Mouse (Mus musculus): ENCODE measurements at regions not wholly inside any gene's neighbourhood (a gene's known extent, or its start where the extent isn't known, plus 50 kb on each side); places are given as distances from the start of the nearest gene placed in this dataset.

DNA sequence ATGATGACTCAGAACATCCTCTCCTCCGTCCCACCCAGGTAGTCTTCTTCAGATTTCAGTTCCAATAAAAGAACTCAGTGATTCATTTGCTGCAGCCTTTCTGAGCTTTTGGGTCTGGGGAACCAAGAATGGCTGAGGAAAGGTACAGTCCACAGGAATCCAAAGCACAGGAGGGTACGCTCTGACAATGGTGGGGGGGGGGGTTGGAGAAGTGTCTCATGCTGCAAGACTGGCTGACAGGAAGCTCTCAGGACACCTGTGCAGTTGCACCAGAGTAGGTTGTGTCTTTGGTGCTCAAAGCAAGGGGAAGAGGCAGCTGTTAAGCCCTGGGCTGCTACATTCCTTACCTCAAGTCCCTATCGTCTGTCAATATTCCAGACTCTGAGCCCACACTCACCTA is 192.7 kb upstream of the Bcl6 start:
- POLR2A ChIA-PET, result no interaction called here
- ATAC-seq (no peak), DNase-seq (ENCODE audit: low read depth, low spot score) (no peak)
- TF ChIP-seq CTCF (IDR thresholded peaks at IDR 0.05), result no peak
- H3K27me3 ChIP-seq, result no peaks in the 10 kb centered on the region
- CTCF ChIA-PET, result interaction anchor here (1.1 kb wide), 1 partner anchor 14 kb away, joined by 3 read pairs; no protein-coding TSS in a partner anchor
- in situ Hi-C loops (cut with MboI; ENCODE audit: low pct_unique_long_range_greater_than_20kb), result no loop called here

DNA sequence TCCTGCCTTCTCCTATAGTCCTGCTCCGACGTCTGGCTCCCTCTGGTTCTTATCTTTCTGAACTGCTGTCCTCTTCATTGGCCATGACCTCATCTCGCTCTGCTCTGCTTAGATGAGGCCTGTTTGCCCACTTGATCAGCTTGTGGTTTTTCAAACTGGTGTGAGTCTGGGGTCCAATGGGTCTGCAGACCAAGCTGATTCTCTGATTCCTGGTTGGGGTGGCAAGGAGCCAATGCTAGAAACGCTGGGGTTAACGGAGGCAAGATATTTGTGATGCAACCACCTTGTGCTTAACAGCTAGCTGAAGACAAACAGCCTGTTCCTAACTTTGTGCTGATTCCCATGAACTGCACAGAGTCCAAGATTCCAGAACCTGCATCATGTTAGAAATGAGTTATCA is 192.0 kb upstream of the Bcl6 start:
- no peak for TF ChIP-seq CTCF (IDR thresholded peaks at IDR 0.05)
- DNase-seq (ENCODE audit: low read depth, low spot score), result no peak
- CTCF ChIA-PET, result interaction anchor here (0.9 to 1.3 kb wide), 3 partner anchors 15 to 46 kb away, joined by 3 read pairs; no protein-coding TSS in a partner anchor
- H3K27me3 ChIP-seq, result no peaks in the 10 kb centered on the region
- ATAC-seq, result no peak
- POLR2A ChIA-PET, result no interaction called here
- in situ Hi-C loops (cut with MboI; ENCODE audit: low pct_unique_long_range_greater_than_20kb), result no loop called here

DNA sequence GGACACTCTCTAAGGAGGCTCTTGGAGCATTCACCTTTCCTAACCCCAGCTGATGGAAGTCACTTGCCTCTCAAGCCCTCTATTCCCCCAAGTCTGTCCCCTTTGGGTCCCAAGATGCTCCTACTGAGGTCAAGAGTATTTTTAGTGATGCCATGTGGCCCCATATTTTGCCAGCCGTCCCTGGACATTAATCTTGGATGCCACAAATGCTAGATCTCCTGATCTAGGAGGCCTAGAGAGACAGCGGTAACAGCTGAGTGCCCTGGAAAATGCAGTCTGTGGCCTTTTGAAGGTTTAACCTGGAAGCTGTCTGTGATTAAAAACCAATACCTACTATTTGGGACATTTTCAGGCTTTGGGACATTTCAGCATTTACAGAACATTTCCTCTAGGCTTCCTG is 188.9 kb upstream of the Bcl6 start:
- in situ Hi-C loops (cut with MboI; ENCODE audit: low pct_unique_long_range_greater_than_20kb), result no loop called here
- ChIA-PET CTCF (no interaction called here), POLR2A (no interaction called here)
- ATAC-seq, result no peak
- no peak for TF ChIP-seq CTCF (IDR thresholded peaks at IDR 0.05)
- no peaks in the 10 kb centered on the region for H3K27me3 ChIP-seq
- DNase-seq (ENCODE audit: low read depth, low spot score), result no peak

DNA sequence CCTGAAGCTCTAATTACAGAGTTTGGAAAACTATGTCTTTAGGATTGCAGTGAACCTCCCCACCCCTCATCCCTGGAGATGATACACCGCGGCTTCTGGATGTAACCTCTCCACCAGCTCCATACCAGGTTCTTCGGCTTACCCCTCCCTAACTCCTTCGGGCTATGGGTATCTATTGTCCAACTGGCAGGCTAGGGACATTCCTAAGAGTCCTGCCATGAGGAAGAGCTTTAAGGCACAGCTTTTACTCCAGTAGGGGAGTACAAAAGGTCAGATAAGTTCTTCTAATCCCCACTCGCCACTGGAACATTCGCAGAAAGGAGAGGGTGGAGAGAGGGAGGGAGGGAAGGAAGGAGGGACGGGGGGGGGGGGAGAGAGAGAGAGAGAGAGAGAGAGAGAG is 188.5 kb upstream of the Bcl6 start:
- CTCF ChIA-PET, result interaction anchor here (0.7 kb wide), 1 partner anchor 88 kb away, joined by 3 read pairs; no protein-coding TSS in a partner anchor
- no peak for TF ChIP-seq CTCF (IDR thresholded peaks at IDR 0.05)
- in situ Hi-C loops (cut with MboI; ENCODE audit: low pct_unique_long_range_greater_than_20kb), result no loop called here
- POLR2A ChIA-PET, result no interaction called here
- DNase-seq (ENCODE audit: low read depth, low spot score) (no peak), ATAC-seq (no peak)
- H3K27me3 ChIP-seq, result no peaks in the 10 kb centered on the region

DNA sequence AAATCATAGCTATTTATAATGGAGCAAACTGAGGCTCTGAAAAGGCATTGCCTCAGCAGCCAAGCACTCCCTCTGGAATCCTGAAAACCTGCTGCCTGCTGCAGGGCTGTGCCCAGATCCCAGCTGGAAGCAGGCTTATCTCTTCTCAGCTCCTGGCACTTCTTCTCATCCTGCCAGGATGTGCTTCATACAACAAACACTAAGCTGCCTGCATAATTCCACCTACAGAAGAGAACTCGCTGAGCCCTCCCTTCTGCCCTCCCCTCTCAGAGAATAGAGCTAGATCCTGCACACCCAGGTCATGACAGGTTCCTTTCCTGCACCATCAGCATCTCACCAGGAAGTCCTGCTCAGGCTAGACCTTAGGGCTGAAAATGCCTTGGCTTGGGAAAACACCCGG is 187.4 kb upstream of the Bcl6 start:
- CTCF ChIA-PET, result no interaction called here
- no peak for ATAC-seq
- DNase-seq (ENCODE audit: low read depth, low spot score), result no peak
- H3K27me3 ChIP-seq, result no peaks in the 10 kb centered on the region
- no peak for TF ChIP-seq CTCF (IDR thresholded peaks at IDR 0.05)
- POLR2A ChIA-PET, result interaction anchor here (0.7 kb wide), 1 partner anchor 303 kb away, joined by 3 read pairs; no protein-coding TSS in a partner anchor
- in situ Hi-C loops (cut with MboI; ENCODE audit: low pct_unique_long_range_greater_than_20kb), result no loop called here

- ChIA-PET CTCF (no interaction called here), POLR2A (interaction anchor here (0.6 kb wide), 2 partner anchors 19 to 38 kb away, joined by 3 read pairs; no protein-coding TSS in a partner anchor)
- ATAC-seq (no peak), DNase-seq (ENCODE audit: low read depth, low spot score) (no peak)
- no peaks in the 10 kb centered on the region for H3K27me3 ChIP-seq
- no peak for TF ChIP-seq CTCF (IDR thresholded peaks at IDR 0.05)
- in situ Hi-C loops (cut with MboI; ENCODE audit: low pct_unique_long_range_greater_than_20kb), result no loop called here
Measured at GRCm38 (mm10) chr16:24175235-24175760, 186.6 kb upstream of the Bcl6 start.

DNA sequence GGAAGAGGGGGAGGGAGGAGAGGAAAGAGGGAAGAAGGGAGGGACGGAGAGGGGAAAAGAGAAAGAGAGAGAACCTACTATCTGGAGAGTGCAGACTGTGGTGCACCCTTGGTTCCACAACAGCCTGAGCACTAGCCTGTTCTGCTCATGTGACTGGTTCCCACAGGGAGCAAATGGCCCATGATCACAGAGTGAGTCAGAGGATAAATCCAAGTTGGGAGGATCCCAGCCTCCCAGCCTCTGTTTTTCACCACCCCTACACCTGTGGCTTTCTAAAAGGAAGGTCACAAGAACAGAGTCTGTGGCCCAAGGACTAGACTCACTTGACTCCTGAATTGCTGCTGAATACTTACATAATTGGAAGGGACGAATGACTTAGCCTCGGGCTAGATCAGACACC is 185.9 kb upstream of the Bcl6 start:
- H3K27me3 ChIP-seq, result no peaks in the 10 kb centered on the region
- POLR2A ChIA-PET, result no interaction called here
- CTCF ChIA-PET, result no interaction called here
- in situ Hi-C loops (cut with MboI; ENCODE audit: low pct_unique_long_range_greater_than_20kb), result no loop called here
- TF ChIP-seq CTCF (IDR thresholded peaks at IDR 0.05), result no peak
- DNase-seq (ENCODE audit: low read depth, low spot score) (peak; percentile 59), ATAC-seq (peak; percentile 57)

DNA sequence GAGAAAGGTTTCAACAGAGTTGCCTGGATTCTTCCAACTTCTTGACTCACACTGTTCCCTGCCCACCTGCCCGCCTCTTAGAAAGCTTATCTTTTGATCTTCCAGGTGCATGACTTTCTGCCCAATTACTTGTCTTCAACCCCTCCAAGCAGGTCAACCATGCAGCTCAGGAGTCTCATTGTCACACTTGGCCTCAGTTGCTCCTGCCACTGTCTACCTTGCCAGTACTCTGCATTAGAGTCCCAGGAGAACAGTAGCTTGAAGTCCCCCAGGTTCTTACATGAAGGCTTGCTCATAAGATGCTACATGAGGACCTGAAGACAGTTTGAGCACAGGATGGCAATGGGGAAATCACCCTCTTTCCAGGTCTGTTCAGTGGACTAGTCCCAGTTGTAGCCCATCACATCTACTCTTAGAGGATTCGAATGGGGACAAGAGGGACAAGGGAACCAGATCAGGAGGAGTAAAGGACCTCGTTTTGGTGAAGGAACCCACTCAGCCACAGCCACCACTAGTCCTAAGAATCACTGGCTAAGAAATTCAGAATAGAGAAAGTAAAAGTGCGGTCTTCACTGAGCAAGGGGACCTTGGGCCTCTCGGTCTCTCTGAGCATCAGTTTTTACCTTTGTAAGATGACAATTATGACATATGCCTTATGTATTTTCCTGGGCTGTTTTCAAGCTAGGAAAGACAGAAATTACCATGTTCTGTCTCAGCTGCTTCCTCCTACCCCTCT is 185.3 kb upstream of the Bcl6 start:
- CTCF ChIA-PET, result interaction anchor here (1.3 kb wide), 1 partner anchor 9 kb away, joined by 4 read pairs; no protein-coding TSS in a partner anchor

GRCm38 (mm10) chr16:24172653-24173052 is 184.0 kb upstream of the Bcl6 start:
- ChIA-PET CTCF (no interaction called here), POLR2A (interaction anchor here (0.5 kb wide), 1 partner anchor 12 kb away, joined by 3 read pairs; no protein-coding TSS in a partner anchor)
- TF ChIP-seq CTCF (IDR thresholded peaks at IDR 0.05), result no peak
- DNase-seq (ENCODE audit: low read depth, low spot score) (no peak), ATAC-seq (no peak)
- H3K27me3 ChIP-seq, result no peaks in the 10 kb centered on the region
- in situ Hi-C loops (cut with MboI; ENCODE audit: low pct_unique_long_range_greater_than_20kb), result no loop called here

More for the DNA sequence above, 185.3 kb upstream of the Bcl6 start:
- no peaks in the 10 kb centered on the region for H3K27me3 ChIP-seq
- TF ChIP-seq CTCF (IDR thresholded peaks at IDR 0.05), result no peak
- POLR2A ChIA-PET, result no interaction called here
- DNase-seq (ENCODE audit: low read depth, low spot score) (no peak), ATAC-seq (no peak)
- in situ Hi-C loops (cut with MboI; ENCODE audit: low pct_unique_long_range_greater_than_20kb), result no loop called here

DNA sequence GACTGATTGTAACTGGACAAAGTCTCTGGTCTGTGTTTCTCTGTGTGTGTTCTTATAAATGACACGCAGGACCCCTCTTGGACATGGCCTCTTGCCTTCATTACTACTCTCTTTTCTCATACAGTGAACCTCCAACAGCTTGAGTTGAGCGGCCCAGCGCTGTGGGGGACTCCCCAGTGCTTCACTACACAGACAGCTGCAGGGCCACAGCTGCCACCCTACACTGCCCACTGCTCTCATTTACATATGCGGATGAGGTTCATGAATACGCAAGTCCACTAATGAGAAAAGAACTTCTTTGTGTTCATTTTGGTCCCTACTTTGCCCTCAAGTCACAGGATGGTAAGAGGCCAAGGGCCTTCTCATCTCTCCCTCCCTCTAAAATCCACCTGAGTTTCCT is 183.4 kb upstream of the Bcl6 start:
- no peak for TF ChIP-seq CTCF (IDR thresholded peaks at IDR 0.05)

GRCm38 (mm10) chr16:24171161-24171560 is 182.5 kb upstream of the Bcl6 start:
- H3K27me3 ChIP-seq, result no peaks in the 10 kb centered on the region
- POLR2A ChIA-PET, result no interaction called here
- ATAC-seq, result no peak
- no peak for TF ChIP-seq CTCF (IDR thresholded peaks at IDR 0.05)
- in situ Hi-C loops (cut with MboI; ENCODE audit: low pct_unique_long_range_greater_than_20kb), result no loop called here
- CTCF ChIA-PET, result no interaction called here
- no peak for DNase-seq (ENCODE audit: low read depth, low spot score)

More for the DNA sequence above, 183.4 kb upstream of the Bcl6 start:
- ChIA-PET CTCF (no interaction called here), POLR2A (no interaction called here)
- DNase-seq (ENCODE audit: low read depth, low spot score), result no peak
- in situ Hi-C loops (cut with MboI; ENCODE audit: low pct_unique_long_range_greater_than_20kb), result no loop called here
- H3K27me3 ChIP-seq, result no peaks in the 10 kb centered on the region
- ATAC-seq, result no peak

All from Patski (cell line).